18 mouse cellular contexts compared by ENCODE assay signal in genomic region chr15:12426342-12426741, GRCm38 (mm10).
"Had no signal": no experiment of that assay in that cellular context is flagged by ENCODE, and none has a peak within 500 bp of the region (broad histone marks: within the 10 kb centered on the region; RNA-seq: fewer than 3 reads in every experiment).

No protein-coding gene starts in this region.

- ATAC-seq: midbrain, embryonic 16.5 days had no signal

- H3K9me3 ChIP-seq: limb, embryonic 10.5 days; liver, embryonic 15.5 days; megakaryocyte, embryonic 14.5 days; neural tube, embryonic 13.5 days had no signal

- H3K4me1 ChIP-seq: liver, embryonic 15.5 days had no signal

- H3K9ac ChIP-seq: liver, embryonic 15.5 days; neural tube, embryonic 13.5 days had no signal

- DNase-seq: kidney, adult 11 months; kidney, adult 9 months; kidney, postnatal 10 days; kidney, postnatal 4 days; lung, adult 2 months; lung, postnatal 10 days; retina, postnatal 1 day; right cerebral cortex, postnatal 4 days; thymus, postnatal 36 days had no signal

- H3K27ac ChIP-seq: layer of hippocampus, adult 2 months; limb, embryonic 10.5 days; liver, embryonic 15.5 days; macrophage; neural tube, embryonic 13.5 days had no signal

- H3K4me2 ChIP-seq: liver, embryonic 11.5 days; liver, embryonic 15.5 days; midbrain, embryonic 11.5 days; neural tube, embryonic 13.5 days had no signal

- H3K27me3 ChIP-seq: liver, embryonic 15.5 days; neural tube, embryonic 13.5 days had no signal

- H3K36me3 ChIP-seq: limb, embryonic 10.5 days; liver, embryonic 15.5 days; neural tube, embryonic 13.5 days had no signal

- H3K4me3 ChIP-seq: layer of hippocampus, adult 2 months; limb, embryonic 10.5 days; liver, embryonic 15.5 days; megakaryocyte, embryonic 14.5 days; neural tube, embryonic 13.5 days had no signal
